Mouse (Mus musculus) cerebellum, adult 2 months (tissue): ENCODE data around the gene Esm1.

Source experiments
- CTCF ChIP-seq: fragments of 200-500 bp; IDR thresholded peaks from 2 replicates; pipeline ENCODE4 v1.5.1; 2011; ENCODE audit warnings: low read depth, mild to moderate bottlenecking, control low read depth, low read length, moderate library complexity, borderline replicate concordance; ENCODE audit not compliant: insufficient read depth
- POLR2A ChIP-seq: fragments of 200-500 bp; IDR thresholded peaks from 2 replicates; pipeline ENCODE4 v1.6.1; 2011; ENCODE audit warnings: low read length, control low read depth, borderline replicate concordance; ENCODE audit not compliant: insufficient read depth

DNA sequence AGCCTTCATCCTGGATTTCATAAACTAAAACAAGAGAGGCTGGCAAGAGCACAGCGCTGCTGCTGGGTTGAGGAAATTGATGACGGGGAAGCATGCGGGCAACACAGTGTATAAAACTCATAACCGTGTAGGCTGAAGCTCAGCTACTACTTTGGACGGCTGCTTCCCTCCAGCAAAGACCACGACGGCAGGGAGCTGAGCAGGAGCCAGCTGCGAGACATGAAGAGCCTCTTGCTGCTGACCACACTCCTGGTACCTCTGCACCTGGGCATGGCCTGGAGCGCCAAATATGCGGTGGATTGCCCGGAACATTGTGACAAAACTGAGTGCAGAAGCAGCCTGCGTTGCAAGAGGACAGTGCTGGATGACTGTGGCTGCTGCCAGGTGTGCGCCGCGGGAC lies at the start of gene Esm1:
- TF ChIP-seq CTCF = no peak
- no peak for TF ChIP-seq POLR2A
